Mouse (Mus musculus): Measurements from ENCODE around the gene Pan2.
A peak's percentile ranks its signal among the peaks of the same experiment; 100 is the strongest.

Gene Pan2

GRCm38 (mm10) chr10:128336195-128336594 is 33.1 kb downstream of the Pan2 start:
- no peak for DNase-seq (ENCODE audit: extremely low read depth, low read depth, low spot score)

GRCm38 (mm10) chr10:128336597-128336996 is 33.5 kb downstream of the Pan2 start:
- peak; percentile 81 for DNase-seq (ENCODE audit: extremely low read depth, low read depth, low spot score)

GRCm38 (mm10) chr10:128337306-128338181 is 34.4 kb downstream of the Pan2 start, which contains the start of gene Cs:
Gene Cs, plus strand, starts transcription at chr10:128337734.
- peak; percentile 91 for DNase-seq (ENCODE audit: extremely low read depth, low read depth, low spot score)

- DNase-seq (ENCODE audit: extremely low read depth, low read depth, low spot score), result no peak
These were observed 35.3 kb downstream of the Pan2 start for GRCm38 (mm10) chr10:128338415-128338814.

- DNase-seq (ENCODE audit: extremely low read depth, low read depth, low spot score), result no peak
These were observed 35.8 kb downstream of the Pan2 start for GRCm38 (mm10) chr10:128338948-128339347.

- no peak for DNase-seq (ENCODE audit: extremely low read depth, low read depth, low spot score)
These were observed 37.1 kb downstream of the Pan2 start for GRCm38 (mm10) chr10:128340257-128340656.

- no peak for DNase-seq (ENCODE audit: extremely low read depth, low read depth, low spot score)
These were observed 40.3 kb downstream of the Pan2 start for GRCm38 (mm10) chr10:128343436-128343835.

- DNase-seq (ENCODE audit: extremely low read depth, low read depth, low spot score), result peak; percentile 88
These were observed 41.6 kb downstream of the Pan2 start for GRCm38 (mm10) chr10:128344568-128345275.

GRCm38 (mm10) chr10:128347541-128347940 is 44.4 kb downstream of the Pan2 start:
- no peak for DNase-seq (ENCODE audit: extremely low read depth, low read depth, low spot score)

GRCm38 (mm10) chr10:128358796-128359195 is 55.7 kb downstream of the Pan2 start:
- no peak for DNase-seq (ENCODE audit: extremely low read depth, low read depth, low spot score)

GRCm38 (mm10) chr10:128359226-128359625 is 56.1 kb downstream of the Pan2 start:
- no peak for DNase-seq (ENCODE audit: extremely low read depth, low read depth, low spot score)

GRCm38 (mm10) chr10:128361836-128362235 is 58.7 kb downstream of the Pan2 start:
- no peak for DNase-seq (ENCODE audit: extremely low read depth, low read depth, low spot score)

GRCm38 (mm10) chr10:128362568-128362967 is 59.4 kb downstream of the Pan2 start:
- DNase-seq (ENCODE audit: extremely low read depth, low read depth, low spot score), result no peak

- no peak for DNase-seq (ENCODE audit: extremely low read depth, low read depth, low spot score)
These were observed 64.8 kb downstream of the Pan2 start for GRCm38 (mm10) chr10:128367899-128368401.

- DNase-seq (ENCODE audit: extremely low read depth, low read depth, low spot score), result peak; percentile 65
These were observed 65.5 kb downstream of the Pan2 start, which contains the start of gene Coq10a for GRCm38 (mm10) chr10:128368402-128369217. Gene Coq10a, minus strand, starts transcription at chr10:128368997.

GRCm38 (mm10) chr10:128369218-128369543 is 66.0 kb downstream of the Pan2 start:
- no peak for DNase-seq (ENCODE audit: extremely low read depth, low read depth, low spot score)

GRCm38 (mm10) chr10:128369599-128369998 is 66.5 kb downstream of the Pan2 start:
- no peak for DNase-seq (ENCODE audit: extremely low read depth, low read depth, low spot score)

- DNase-seq (ENCODE audit: extremely low read depth, low read depth, low spot score), result no peak
These were observed 66.9 kb downstream of the Pan2 start for GRCm38 (mm10) chr10:128370021-128370420.

GRCm38 (mm10) chr10:128370601-128371000 is 67.5 kb downstream of the Pan2 start:
- no peak for DNase-seq (ENCODE audit: extremely low read depth, low read depth, low spot score)

Measured in fat pad, adult 2 months (tissue).